Mouse (Mus musculus) urinary bladder, adult 18-20 months (tissue): ENCODE measurements at regions not wholly inside any gene's neighbourhood (a gene's known extent, or its start where the extent isn't known, plus 50 kb on each side); places are given as distances from the start of the nearest gene placed in this dataset.
"Not testable (repeated sequence)": the region's sequence is repeated elsewhere in the genome, so short reads cannot be mapped to it uniquely, and the experiment has no call there.

Source experiments
- DNase-seq, 2 experiments: peaks; one replicate each; pipeline ENCODE4 v3.0.0; 2022; ENCODE audit warnings: low spot score in 2 of 2, mixed read lengths in 2 of 2

DNA sequence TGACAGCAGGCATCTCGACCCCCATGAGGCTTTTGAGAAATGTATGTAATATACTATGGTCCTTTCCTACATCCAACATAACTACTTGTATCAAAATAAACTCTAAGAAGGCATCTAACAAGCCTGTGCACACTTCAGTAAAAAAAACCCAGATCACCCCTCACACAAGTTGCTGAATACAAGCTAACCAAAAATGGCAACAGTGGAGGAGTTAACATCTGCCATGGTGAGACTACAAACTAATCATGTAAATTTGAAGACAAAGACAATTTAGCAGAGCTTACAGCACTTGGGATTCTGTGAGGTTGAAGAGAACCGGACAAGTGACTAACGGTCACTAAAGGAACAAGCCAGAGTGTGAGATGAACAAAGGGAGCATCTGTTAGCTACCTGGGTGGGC is 380.6 kb upstream of the Ngly1 start:
- no peak for DNase-seq

DNA sequence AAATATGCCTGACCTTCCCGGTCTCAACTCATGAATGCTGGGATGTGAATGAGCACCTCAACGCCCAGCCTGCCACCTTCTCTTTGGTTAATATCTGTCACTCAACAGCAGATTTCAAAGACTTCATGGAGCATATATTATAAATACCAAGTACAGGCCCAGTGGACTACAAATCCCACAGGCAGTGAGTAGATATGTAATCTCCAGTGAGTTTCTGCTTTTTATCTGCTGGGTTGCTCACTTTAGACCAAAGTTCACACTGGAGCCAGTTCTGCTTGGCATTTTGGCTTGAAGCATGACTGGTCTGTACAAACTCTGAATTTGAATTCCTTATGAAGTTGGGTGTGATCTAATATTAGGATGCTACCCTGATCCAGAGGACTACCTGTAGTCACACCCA is 377.1 kb upstream of the Ngly1 start:
- no peak for DNase-seq

DNA sequence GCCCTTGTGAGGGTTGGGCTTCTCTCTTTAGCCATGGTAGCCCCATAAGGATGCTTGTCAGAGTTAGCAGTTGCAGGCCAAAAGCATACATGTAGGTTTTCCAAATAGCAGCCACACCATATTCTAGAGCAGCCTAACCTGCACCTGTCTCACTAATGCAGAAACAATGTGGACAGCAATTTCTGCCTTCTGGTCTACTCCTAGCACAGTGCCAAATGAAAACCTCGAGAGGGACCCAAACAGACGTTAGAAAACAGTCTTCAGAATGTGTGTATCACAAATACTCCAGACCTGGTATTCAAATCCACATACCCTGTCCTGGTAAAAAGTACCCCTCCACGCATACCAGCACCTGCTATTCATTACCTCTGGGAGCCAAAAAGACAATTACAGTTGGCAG is 368.9 kb upstream of the Ngly1 start:
- no peak for DNase-seq

DNA sequence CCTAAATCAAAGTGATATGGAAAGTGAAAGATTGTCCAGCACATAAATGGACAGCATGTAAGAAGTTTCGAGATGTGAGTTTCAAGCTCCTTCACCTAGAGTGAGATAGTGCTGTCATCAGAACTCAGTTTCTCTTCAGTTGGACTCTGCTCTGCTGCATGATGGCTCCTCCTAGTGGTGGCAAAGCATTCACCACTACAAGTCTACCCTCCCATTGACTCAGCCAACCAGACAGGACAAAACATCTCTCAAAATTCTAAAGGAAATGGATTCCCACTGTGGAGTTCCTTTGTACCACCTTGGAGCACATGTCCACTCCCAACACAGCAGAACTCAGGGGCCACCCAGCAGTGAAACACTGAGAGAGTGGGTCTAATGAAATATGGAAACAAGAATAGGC is 367.8 kb upstream of the Ngly1 start:
- peak in 1 of 2 experiments; percentile 1 for DNase-seq

DNA sequence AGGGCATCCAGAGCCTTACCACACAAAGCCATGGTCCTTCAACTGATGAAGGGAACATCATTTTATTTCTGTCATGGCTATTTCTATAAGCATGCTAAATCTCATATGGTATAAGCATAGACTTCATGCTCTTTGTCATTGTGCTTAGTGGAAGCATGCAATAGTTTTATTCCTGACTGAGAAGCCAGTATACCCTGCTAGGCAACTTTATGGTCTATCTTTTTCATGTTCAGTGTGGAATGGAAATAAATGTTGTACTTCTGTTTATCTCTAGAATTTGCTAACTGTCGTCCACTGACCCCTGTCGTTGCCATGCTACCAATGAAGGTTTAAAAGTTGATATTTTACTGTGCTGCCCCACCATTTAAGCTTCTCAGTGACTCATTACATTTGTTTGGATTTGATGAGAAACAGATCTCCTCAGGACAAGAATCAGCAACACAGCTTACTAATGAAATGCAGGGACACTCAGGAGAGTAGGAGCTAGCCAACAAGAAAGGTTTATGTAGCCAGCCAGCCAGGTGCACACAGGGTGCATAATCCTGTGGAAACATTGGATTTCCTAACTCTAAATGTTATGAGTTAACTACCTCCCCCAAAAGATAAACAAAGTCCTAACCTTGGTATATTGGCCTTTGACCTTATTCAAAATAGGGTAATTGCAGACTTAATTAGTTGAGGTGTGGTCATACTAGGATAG is 364.3 kb upstream of the Ngly1 start:
- no peak for DNase-seq

DNA sequence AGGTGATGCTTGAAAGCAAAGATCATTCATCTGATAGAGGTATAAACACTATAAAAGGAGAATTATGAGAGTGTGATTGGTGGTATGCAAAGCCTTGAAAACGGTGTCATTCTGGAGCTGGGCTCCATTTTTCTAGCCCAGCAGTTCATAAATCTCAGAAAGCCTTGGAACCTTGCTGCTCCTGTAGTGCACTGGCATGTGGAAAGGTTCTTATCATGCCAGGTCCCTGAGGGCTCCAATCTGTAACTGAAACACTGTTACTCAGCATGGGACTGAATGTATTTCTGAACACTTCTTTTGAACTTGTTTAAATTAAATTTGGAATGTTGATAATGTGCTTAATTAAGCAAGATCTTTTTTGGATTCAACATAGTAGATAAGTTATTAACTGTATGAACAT is 352.0 kb upstream of the Ngly1 start:
- DNase-seq = no peak

DNA sequence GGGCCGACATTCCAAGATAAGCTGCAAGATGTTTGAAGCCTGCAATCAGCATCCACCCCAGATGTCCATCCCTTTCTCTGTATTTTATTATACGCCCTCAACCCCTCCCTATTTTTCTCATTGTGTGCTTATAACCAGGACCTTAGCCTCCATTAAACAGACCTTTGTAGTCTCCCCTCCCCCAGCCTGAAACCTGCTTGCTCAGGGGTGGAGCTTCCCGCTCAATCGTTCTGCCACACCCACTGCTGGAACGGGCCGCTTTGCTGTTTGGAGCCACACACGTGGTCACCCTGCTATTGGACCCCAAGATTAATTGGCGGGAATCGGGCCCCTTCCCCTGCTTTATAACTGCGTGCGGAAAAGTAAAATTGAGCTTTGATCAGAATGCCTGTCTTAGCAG is 342.7 kb upstream of the Ngly1 start:
- not testable (repeated sequence) for DNase-seq

DNA sequence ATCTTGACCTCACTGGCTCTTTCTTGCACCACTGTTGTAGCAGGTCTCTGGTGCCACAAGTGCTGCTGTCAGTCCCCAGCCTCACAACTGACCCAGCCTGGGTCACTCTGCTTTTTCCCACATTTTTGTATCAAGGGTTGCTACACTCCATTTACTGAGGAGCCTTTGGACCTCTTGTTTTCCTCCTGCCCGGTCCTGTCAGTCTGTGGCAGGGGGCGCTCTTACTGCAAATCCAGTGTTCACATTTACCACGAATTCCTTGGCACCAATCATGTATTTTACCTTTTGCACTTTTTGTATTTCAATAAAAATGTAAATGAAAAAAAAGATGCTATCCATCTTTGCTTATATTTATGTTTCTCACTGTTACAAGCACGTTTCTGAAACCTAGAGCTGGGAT is 335.9 kb upstream of the Ngly1 start:
- not testable (repeated sequence) for DNase-seq

DNA sequence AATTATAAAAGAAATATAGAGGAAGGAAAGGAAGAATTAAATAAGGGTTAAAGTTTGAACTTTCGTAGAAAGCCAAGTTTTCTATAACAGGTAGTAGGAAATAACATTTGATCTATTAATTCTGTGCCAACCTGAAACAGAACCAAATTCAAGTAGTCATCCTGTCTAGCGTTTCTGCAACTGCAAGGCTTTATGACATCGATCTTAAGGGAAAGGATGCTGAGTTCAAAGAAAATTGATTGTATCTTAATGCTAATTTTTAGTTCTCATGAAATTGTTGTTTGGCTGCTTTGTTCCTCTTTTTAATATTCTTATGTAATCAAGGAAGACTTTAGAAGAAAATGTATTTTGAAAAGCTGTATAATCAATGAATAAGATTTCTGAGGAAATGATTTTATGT is 334.9 kb upstream of the Ngly1 start:
- DNase-seq = no peak

DNA sequence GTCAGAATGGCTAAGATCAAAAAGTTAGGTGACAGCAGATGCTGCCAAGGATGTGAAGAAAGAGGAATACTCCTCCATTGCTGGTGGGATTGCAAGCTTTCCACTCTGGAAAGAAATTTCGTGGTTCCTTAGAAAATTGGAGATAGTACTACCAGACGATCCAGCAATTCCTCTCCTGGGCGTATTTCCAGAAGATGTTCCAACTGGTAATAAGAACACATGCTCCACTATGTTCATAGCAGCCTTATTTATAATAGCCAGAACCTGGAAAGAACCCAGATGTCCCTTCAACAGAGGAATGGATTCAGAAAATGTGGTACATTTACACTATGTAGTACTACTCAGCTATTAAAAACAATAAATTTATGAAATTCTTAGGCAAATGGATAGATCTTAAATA is 324.4 kb upstream of the Ngly1 start:
- not testable (repeated sequence) for DNase-seq

DNA sequence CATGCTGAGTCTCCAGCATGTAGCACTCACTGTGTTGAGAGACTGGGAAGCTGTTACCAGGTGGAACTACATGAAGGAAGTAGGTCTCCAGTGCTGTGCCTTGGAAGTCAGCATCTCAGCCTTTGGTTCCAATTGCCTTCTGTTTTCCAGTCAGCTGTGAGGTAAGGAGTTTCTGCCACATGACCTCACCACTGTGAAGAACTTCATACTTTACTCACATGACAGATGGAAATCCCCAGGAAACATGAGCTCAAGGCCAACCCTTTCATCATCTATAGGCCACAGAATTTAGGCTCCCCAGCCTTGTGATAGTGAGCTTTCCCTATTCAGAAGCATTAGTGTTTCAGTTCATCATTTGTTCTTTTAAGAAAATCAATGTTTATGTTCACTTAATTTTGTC is 314.4 kb upstream of the Ngly1 start:
- DNase-seq = no peak

DNA sequence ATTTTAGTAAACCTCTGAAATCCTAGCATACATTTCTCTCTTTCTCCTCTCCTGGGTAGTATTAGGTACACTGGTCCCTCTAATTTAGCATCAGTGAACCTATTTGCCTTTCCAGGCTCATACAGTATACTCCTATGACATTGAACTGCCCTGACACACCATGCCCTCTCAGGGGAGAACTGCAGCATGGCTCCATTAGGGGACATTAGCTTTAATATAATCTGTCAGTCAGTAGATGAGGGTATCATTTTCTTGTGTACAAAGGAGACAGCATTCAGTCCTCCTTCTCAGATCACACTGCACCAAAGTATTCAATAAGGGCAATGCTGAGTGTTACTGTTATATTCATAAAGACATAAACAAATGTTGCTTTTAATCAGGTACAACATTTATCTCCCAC is 278.8 kb upstream of the Ngly1 start:
- DNase-seq = no peak

DNA sequence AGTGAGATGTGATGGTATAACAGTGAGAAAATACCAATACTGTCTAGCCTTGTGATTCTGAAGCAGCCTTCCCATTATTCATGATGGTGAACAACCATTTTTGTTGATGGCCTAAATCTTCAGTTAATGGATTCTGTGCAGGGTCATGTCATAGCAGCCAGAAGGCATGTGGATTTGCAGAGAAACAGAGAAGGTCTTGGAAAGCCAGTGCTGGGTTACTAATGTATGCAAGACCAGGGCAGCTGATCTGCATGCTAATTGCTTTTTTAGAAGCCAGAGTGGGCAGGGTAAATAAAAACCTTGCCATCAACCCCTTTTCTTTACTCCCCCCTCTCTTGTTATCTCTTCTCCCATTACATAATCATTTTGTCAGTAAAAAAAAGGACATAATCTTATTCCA is 278.3 kb upstream of the Ngly1 start:
- no peak for DNase-seq

DNA sequence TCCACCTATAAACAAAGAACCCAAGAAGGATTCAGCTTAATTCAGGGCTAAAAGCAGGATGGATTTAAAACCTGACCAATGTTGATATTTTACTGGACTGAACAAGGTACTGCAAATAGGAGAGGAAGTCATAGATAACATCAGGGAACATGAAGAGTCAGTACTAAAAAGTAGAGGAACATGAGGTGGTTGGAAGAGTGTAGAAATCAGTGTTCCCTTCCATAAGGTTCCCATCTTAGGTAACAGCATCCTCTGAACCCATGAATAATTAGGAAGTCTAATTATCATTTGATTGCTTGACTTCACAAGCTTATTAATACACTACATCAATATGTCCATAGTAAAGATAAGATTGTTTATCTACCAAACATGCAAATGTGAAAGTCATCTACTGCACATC is 277.8 kb upstream of the Ngly1 start:
- DNase-seq = no peak

DNA sequence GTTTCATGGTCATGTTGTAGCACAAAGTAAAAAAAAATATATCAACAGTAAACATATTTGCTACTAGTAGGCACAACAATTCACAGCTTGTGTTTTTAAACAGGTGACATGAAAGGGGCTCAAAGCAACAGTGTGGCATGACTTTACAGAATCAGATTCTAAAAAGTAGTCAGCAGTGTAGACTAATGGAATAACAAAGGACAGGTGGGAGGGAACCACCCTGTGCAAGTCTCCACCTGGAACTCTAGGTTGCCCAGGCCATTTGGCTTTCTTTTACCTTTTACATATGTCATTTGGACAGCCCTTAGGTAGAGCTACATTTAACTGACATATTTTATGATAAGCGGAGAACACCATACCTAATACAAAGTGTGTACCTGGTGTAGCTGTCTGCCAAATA is 271.7 kb upstream of the Ngly1 start:
- no peak for DNase-seq

DNA sequence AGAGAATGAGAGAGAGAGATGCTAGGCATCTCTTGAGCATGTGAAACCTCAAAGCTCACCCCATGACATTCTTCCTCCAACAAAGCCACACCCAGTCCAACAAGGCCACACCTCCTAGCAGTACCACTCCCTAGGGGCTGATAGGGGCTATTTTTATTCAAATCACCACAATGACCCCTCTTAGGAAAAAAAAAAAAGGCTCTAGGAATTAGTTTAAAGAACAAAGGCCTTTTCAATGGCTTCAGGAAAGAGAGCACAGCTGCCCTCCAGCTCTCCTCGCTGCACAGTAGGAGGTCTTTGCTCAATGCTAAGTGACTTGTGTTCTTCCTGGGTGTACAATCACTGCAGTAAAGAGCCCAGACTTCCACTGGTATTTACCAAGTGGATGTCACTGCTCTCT is 270.8 kb upstream of the Ngly1 start:
- no peak for DNase-seq

DNA sequence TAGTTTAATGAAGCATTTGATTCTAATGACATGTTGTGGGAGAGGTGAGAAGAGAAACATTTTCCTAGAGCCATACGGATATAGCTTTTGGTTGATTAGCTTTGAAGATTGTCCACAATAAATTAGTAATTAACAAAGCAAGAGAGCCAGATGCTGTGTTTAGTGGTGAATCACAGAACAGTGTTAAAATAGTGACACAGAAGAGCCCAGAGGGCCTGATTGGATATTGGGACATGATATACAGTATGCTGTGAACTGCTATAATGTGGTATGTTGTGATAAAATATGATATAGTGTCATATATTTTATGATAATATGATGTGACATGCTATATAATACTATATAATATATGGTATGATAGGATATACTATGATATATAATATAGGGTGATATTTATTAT is 243.7 kb upstream of the Ngly1 start:
- no peak for DNase-seq

DNA sequence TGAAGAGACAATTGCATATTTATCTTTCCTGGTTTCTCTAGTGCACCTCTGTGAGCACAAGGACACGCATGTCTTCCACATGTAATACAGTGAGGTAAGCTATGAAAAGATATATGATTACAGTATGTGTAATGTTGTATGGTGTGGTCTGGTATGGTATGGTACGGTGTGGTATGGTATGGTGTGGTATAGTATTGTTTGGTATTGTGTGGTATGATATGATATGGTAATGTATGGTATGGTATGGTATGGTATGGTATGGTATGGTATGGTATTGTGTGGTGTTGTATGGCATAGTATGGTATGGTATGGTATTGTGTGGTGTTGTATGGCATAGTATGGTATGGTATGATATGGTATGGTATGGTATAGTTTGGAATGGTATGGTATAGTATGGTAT is 242.1 kb upstream of the Ngly1 start:
- DNase-seq = no peak

DNA sequence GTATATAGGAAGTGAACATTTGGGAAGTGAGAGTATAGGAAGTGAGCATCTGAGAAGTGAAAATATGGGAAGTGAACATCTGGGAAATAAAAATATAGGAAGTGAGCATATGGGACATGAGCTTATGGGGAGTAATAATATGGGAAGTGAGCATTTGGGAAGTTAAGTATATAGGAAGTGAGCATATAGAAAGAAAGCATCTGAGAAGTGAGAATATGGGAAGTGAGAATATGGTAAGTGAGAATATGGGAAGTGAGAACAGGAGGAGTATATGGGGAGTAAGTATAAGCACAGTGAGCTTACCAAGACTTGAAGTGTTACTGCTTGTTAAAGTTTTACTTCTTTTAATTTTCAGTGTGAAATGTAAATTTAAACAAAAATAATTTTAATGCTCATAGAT is 239.3 kb upstream of the Ngly1 start:
- DNase-seq = no peak

DNA sequence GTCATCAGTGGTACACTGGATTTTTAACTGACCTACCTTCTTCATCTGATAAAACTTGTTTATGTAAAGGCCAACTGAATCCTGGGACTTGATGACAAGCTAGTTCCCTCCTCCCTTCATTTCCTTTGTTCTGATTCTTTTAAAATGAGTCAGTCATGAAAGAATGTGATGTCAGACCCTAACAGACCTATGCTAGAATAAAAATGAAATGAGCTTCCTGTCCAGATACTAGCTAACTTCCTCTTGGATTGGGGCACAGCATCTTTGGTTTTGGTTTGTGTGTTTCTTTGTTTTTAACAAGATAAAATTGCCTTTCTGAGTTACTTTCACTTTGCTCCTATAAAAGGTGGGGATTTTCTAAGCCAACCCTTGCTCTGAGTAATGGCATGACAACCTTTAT is 225.2 kb upstream of the Ngly1 start:
- no peak for DNase-seq

DNA sequence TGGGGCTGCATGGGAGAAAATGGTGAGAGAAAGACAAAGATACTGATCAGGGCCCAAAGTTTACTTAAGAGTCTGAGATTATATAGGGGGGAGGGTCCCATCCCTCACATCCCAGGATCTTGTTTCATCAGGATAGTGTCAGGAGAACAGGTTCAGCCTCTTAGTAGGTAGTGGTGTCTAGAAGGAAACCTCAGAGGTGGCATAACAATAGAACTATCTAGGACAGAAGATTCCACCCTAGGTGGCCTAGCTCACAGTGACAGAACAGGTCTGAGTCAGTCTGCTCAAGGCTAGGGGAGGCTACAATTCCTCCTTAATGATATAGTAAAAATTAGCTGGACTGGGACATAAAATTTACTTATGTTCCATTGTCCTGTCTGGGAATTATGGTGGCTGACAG is 211.3 kb upstream of the Ngly1 start:
- no peak for DNase-seq

DNA sequence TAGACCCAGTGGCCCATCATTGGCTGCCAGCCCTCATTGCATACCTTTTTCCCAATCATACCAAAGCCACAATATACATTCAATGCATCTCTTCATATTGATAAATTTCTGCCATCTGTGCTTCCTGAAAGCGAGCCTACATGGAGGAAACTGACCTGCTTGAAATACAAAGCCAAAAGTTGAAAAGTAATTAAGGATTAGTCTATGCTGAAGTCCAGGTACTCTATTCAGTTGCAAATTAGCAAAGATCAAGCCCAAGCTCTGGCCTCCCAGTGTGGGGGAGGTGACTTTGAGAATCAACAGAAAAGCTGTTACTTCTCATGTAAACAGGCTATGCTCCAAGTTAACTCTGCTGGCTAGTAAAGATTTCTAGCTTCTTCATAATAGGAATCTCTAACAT is 210.7 kb upstream of the Ngly1 start:
- no peak for DNase-seq

DNA sequence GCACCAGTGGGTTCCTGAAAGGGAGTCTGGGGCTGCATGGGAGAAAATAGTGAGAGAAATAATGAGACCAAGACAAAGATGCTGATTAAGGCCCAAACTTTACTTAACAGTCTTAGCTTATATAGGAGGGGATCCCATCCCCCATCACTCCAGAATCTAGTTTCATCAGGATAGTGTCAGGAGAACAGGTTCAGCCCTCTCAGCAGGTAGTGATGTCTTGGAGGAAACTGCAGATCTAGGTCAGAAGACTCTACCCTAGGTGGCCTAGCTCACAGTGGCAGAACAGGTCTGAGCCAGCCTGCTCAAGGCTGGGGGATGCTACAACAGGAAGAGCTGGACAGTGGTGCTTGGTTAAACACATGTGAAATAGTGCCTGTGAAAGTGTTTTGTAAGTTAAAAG is 204.6 kb upstream of the Ngly1 start:
- no peak for DNase-seq

DNA sequence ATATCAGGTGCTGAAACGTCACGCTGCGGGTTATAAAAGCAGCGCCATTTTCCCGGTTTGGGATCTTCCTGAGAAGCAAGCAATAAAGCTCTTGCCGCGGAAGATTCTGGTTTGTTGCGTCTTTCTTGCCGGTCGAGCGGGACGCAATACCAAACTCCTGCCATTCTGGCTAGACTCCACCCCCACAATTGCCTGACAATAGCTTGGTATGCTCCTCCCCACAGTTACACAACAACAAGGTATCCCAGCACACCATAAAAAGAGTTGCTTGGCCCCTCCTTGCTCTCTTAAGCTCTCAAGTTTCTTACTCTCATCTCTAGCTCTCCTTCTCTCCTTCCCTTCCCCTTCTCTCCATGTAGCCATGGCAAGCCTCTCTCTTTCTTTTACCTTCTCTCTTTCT is 176.5 kb upstream of the Ngly1 start:
- DNase-seq = not testable (repeated sequence)
